Mouse (Mus musculus) inflammation-experienced regulatory T-cells, adult 6 months (primary cell): ENCODE measurements around the gene Shprh. TPM values are rescaled to one million over a fixed set of nuclear protein-coding genes. Genes with fewer than 3 reads are reported as not detected.
"Not testable (repeated sequence)": the region's sequence is repeated elsewhere in the genome, so short reads cannot be mapped to it uniquely, and the experiment has no call there.

Source experiments
- ATAC-seq: one replicate; pipeline ENCODE4 v1.8.0; 2017
- polyA plus RNA-seq, 3 experiments: library from polyadenylated mRNA; unstranded; fragments of 100-300 nt; shearing (Covaris generic); gene quantifications; one replicate each; pipeline ENCODE4 v1.2.1; 2017

The Shprh gene
- polyA plus RNA-seq, 3 experiments from 2014 or later: 15.9 to 23.7 (median 22.0) TPM

DNA sequence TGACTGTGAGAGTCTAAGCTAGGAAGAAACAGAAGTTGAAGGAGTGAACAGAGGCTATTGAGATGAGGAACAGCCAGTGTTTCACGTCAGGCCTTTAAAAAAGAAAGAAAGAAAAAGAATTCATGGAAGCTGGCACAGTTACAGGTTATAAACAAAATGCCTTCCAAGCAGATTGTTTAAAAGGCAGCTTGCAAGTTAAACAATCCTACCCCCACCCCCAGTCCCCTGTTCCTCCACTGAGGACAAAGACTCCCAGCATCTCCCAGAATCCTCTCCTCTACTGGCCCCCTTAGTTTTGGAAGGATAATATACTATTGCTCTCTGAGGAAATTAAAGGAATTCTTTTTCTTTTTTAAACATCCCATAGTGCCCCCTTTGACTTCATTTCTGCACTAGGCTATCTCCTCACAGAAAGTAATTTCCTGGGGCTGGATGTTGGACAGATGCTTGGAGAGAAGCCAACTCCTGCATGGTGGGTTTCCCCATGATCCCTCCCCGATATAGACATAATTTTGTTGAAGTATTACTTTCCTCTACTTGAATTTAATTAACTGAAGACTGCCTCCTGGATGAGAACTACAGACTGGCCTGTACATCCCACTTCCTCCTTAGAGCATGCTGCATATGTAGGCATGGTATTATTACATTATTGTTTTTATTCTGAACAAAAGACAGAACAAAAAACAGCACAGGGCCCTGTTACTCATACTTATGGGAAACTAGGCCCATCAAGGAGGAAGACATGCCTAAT, 101.2 kb downstream of the Shprh start:
- ATAC-seq: no peak

GRCm38 (mm10) chr10:11253581-11253980, 104.4 kb downstream of the Shprh start:
- ATAC-seq: not testable (repeated sequence)

DNA sequence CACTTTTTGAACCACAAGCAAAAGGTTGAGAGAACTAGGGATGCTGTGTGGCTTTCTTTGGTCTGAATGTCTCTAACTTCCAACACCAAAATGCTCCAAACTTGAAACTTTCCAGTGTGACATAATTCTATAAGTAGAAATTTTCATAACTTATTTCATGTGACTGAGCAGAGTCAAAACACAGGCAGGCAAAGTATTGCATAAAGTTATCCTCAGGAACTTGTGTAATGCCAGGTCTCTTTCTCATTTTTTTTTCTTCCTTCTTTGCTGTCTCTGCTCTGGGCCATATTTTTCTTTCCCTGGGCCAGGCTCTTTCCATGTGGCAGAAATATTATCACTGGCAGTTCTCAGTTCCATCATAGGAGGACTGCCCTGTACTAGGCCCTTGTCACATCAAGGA, 110.9 kb downstream of the Shprh start:
- ATAC-seq: no peak

DNA sequence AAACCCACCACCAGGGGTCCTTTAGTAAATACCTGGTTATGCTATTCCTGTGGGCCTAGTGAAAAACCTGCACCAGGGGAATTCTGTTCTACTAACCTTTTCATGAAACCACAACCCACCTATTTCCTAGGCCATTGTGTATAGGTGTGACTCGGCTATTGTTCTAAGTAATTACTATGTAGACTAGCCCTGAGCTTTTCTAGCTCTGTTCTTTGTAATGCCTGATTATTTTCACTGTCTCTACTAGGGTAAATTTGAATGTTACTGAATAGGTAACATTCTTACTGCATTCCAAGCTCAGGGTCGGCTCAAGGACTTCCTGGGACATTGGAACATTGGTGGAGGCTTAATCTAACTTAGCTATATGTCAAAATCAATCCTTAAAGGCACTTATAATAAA, 113.1 kb downstream of the Shprh start:
- ATAC-seq: not testable (repeated sequence)

GRCm38 (mm10) chr10:11263795-11264194, 114.6 kb downstream of the Shprh start:
- ATAC-seq: not testable (repeated sequence)

Other genes starting within 250 kb of the Shprh start
- not detected for gene Grm1, start 67.1 kb upstream of the Shprh start, polyA plus RNA-seq
- 1 to 10 TPM in 1 of 3 experiments, under 1 TPM in 2; 0.36 to 1.6 (median 0.82) TPM for gene Fbxo30, start 131.9 kb downstream of the Shprh start, polyA plus RNA-seq
- not detected for gene Epm2a, start 194.0 kb downstream of the Shprh start, polyA plus RNA-seq